Mouse (Mus musculus) T-helper 2 cell (primary cell): Measurements from ENCODE around the gene Adcy4.

Experiments used
- in situ Hi-C: fragments of 300-600 bp; cut with MboI, MseI; formaldehyde crosslinking; loops from one replicate; pipeline ENCODE4 v1.15.1; 2025; ENCODE audit warnings: high pct_unique_total_duplicates

Gene Adcy4

GRCm38 (mm10) chr14:55721076-55721475 is 62.8 kb downstream of the Adcy4 start:
- in situ Hi-C loops, result no loop called here

DNA sequence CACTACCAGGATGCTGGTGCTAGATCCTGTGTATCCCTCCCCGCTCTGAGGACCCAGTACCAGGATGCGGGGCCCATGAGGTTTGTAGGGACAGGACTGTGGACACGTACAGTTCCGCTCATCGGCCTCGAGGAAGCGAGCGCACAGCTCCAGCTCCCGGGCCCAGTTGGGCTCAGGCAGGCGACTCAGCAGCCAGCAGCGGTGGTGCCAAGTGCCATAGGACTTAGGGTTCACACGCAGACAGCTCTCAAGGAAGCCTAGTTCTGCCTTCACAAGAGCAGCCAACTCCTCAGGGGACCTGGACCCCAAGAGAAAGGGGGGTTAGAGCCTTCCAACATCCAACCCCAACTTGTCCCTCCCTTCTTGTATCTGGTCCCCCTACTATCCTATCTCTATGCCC is 63.2 kb downstream of the Adcy4 start:
- in situ Hi-C loops, result no loop called here

GRCm38 (mm10) chr14:55719737-55720136 is 64.2 kb downstream of the Adcy4 start:
- in situ Hi-C loops, result no loop called here
